Mouse (Mus musculus): Measurements from ENCODE around the gene Adar. TPM values are rescaled to one million over a fixed set of nuclear protein-coding genes. Genes with fewer than 3 reads are reported as not detected.

Adar gene
- polyA plus RNA-seq, 1 experiment, result 6.2 TPM

DNA sequence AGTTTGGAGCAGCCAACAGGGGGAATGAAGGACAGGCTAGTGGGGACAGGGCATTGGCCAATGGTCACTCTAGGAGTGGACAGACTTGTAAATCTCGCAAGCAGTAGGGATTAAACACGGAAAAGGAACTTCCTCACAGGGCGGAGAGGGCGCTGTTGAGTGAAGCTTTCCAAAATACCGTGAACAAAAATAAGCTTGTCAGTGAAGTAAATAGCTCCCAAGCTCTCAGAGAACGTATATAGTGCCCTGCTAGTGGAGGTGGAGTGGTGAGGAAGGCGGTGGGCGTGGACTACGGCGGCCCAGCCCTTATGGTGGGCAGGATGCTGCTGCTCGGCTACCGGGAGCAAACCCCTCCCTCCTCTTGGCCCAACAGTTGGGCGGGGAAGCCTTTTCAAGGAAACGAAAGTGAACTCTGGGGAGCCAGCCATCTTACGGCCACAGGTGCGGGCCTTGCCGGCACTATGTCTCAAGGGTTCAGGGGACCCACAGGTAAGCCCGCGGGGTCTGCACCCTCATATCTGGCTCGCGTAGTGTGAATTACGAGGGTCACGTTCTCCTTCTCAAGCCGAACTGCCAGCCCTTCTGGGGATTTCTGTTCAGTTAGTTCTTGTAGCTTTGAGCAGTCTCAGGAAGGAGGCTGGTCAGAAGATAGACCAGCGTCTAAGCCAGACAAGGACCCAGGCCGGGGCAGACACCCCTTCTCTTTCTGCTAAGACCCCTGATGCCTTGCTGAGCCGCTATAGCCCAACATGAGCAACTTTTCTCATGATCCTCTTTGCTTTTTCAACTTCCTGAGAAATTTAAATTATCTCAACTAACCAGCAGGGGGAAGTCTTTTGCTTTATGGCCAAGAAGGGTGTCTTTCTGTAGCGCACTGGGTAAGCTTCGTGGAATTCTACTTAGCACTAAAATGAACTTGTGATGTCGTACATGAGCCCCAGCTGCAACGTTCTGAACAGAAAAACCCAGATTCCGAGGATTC is 15.8 kb downstream of the Adar start:
- Histone ChIP-seq H3K36me3 (ENCODE audit: control insufficient read depth, insufficient read depth, low read length) (no peaks in the 10 kb centered on the region), H3K4me3 (ENCODE audit: control insufficient read depth, low read depth, low read length) (peak overlapping the region; percentile 91), H3K27me3 (ENCODE audit: control insufficient read depth, insufficient read depth, low read length) (no peaks in the 10 kb centered on the region), H3K4me1 (ENCODE audit: control insufficient read depth, insufficient read depth, low read length) (peaks cover 10% of the 10 kb centered on the region), H3K27ac (ENCODE audit: control insufficient read depth, insufficient read depth, low read depth, low read length) (peak overlapping the region; percentile 71)
- TF ChIP-seq POLR2A (IDR thresholded peaks at IDR 0.05; ENCODE audit: control insufficient read depth, low read depth, low read length) (peak; percentile 30; the same call in 1 of the 2 replicates), CTCF (IDR thresholded peaks at IDR 0.05; ENCODE audit: control insufficient read depth, insufficient read depth, insufficient replicate concordance, low read depth, low read length) (no peak)

DNA sequence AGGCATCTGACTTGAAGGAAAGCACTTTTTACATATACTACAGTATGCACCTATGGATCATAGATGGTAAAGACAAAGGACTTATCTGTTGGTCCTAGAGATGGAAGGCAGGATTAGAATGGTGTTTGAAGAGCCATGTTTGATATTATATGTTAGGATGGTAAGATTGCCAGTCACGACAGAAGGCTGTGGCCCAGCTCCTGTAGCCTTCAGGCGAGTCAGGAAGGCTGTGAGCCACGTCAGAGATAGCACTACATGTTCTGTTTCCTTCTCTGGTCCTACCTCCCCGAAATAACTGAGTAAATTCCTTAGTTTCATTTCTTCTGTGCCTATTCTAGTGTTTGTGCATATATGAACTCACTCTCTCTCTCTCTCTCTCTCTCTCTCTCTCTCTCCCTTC is 17.3 kb downstream of the Adar start:
- no peak for TF ChIP-seq POLR2A (IDR thresholded peaks at IDR 0.05; ENCODE audit: control insufficient read depth, low read depth, low read length)
- TF ChIP-seq CTCF (IDR thresholded peaks at IDR 0.05; ENCODE audit: control insufficient read depth, insufficient read depth, insufficient replicate concordance, low read depth, low read length), result no peak
- Histone ChIP-seq H3K4me1 (ENCODE audit: control insufficient read depth, insufficient read depth, low read length) (peaks cover 10% of the 10 kb centered on the region), H3K27me3 (ENCODE audit: control insufficient read depth, insufficient read depth, low read length) (no peaks in the 10 kb centered on the region), H3K27ac (ENCODE audit: control insufficient read depth, insufficient read depth, low read depth, low read length) (no peak overlapping the region), H3K4me3 (ENCODE audit: control insufficient read depth, low read depth, low read length) (no peak overlapping the region), H3K36me3 (ENCODE audit: control insufficient read depth, insufficient read depth, low read length) (no peaks in the 10 kb centered on the region)

- TF ChIP-seq POLR2A (IDR thresholded peaks at IDR 0.05; ENCODE audit: control insufficient read depth, low read depth, low read length) (no peak), CTCF (IDR thresholded peaks at IDR 0.05; ENCODE audit: control insufficient read depth, insufficient read depth, insufficient replicate concordance, low read depth, low read length) (no peak)
- no peaks in the 10 kb centered on the region; the same call in none of the 2 replicates for H3K36me3 ChIP-seq (ENCODE audit: control insufficient read depth, insufficient read depth, low read length)
- no peak overlapping the region for H3K27ac ChIP-seq (ENCODE audit: control insufficient read depth, insufficient read depth, low read depth, low read length)
- no peak overlapping the region for H3K4me3 ChIP-seq (ENCODE audit: control insufficient read depth, low read depth, low read length)
- H3K4me1 ChIP-seq (ENCODE audit: control insufficient read depth, insufficient read depth, low read length), result no peaks in the 10 kb centered on the region
- no peaks in the 10 kb centered on the region for H3K27me3 ChIP-seq (ENCODE audit: control insufficient read depth, insufficient read depth, low read length)
Measured at GRCm38 (mm10) chr3:89738509-89738908, 23.7 kb downstream of the Adar start.

GRCm38 (mm10) chr3:89752307-89752706 is 37.5 kb downstream of the Adar start:
- no peaks in the 10 kb centered on the region for H3K27me3 ChIP-seq (ENCODE audit: control insufficient read depth, insufficient read depth, low read length)
- peaks cover 3% of the 10 kb centered on the region; the same call in 1 of the 2 replicates for H3K4me1 ChIP-seq (ENCODE audit: control insufficient read depth, insufficient read depth, low read length)
- H3K36me3 ChIP-seq (ENCODE audit: control insufficient read depth, insufficient read depth, low read length), result no peaks in the 10 kb centered on the region
- H3K4me3 ChIP-seq (ENCODE audit: control insufficient read depth, low read depth, low read length), result no peak overlapping the region
- H3K27ac ChIP-seq (ENCODE audit: control insufficient read depth, insufficient read depth, low read depth, low read length), result no peak overlapping the region; the same call in 1 of the 2 replicates
- TF ChIP-seq CTCF (IDR thresholded peaks at IDR 0.05; ENCODE audit: control insufficient read depth, insufficient read depth, insufficient replicate concordance, low read depth, low read length) (no peak), POLR2A (IDR thresholded peaks at IDR 0.05; ENCODE audit: control insufficient read depth, low read depth, low read length) (no peak)

- TF ChIP-seq CTCF (IDR thresholded peaks at IDR 0.05; ENCODE audit: control insufficient read depth, insufficient read depth, insufficient replicate concordance, low read depth, low read length) (no peak), POLR2A (IDR thresholded peaks at IDR 0.05; ENCODE audit: control insufficient read depth, low read depth, low read length) (no peak)
- H3K36me3 ChIP-seq (ENCODE audit: control insufficient read depth, insufficient read depth, low read length), result no peaks in the 10 kb centered on the region
- H3K27me3 ChIP-seq (ENCODE audit: control insufficient read depth, insufficient read depth, low read length), result no peaks in the 10 kb centered on the region
- H3K4me1 ChIP-seq (ENCODE audit: control insufficient read depth, insufficient read depth, low read length), result peaks cover 3% of the 10 kb centered on the region; the same call in 1 of the 2 replicates
- no peak overlapping the region for H3K27ac ChIP-seq (ENCODE audit: control insufficient read depth, insufficient read depth, low read depth, low read length)
- no peak overlapping the region for H3K4me3 ChIP-seq (ENCODE audit: control insufficient read depth, low read depth, low read length)
Measured at GRCm38 (mm10) chr3:89755283-89755682, 40.5 kb downstream of the Adar start.

GRCm38 (mm10) chr3:89757851-89758250 is 43.0 kb downstream of the Adar start:
- H3K27ac ChIP-seq (ENCODE audit: control insufficient read depth, insufficient read depth, low read depth, low read length), result no peak overlapping the region
- no peak overlapping the region for H3K4me3 ChIP-seq (ENCODE audit: control insufficient read depth, low read depth, low read length)
- TF ChIP-seq CTCF (IDR thresholded peaks at IDR 0.05; ENCODE audit: control insufficient read depth, insufficient read depth, insufficient replicate concordance, low read depth, low read length) (no peak), POLR2A (IDR thresholded peaks at IDR 0.05; ENCODE audit: control insufficient read depth, low read depth, low read length) (no peak)

DNA sequence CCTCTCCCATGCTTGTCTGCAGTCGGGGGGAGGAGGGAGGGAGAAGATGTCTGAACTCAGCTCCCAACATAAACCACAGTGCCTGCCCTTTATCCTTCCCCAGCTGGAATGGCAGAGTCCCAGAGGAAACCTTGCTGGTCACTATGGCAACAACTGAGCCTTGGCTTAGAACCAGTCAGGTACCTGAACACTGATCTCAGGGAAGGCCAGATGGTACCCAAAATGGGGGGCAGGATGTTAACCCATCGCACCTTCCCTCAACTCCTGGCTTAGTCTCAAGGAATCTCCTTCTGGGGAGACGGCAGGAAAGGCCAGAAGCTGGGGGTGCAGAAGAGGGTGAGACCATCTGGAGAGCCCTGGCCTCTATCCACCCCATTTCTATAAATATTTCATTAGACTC is 45.0 kb downstream of the Adar start:
- Histone ChIP-seq H3K27ac (ENCODE audit: control insufficient read depth, insufficient read depth, low read depth, low read length) (no peak overlapping the region), H3K4me3 (ENCODE audit: control insufficient read depth, low read depth, low read length) (no peak overlapping the region), H3K27me3 (ENCODE audit: control insufficient read depth, insufficient read depth, low read length) (no peaks in the 10 kb centered on the region), H3K36me3 (ENCODE audit: control insufficient read depth, insufficient read depth, low read length) (no peaks in the 10 kb centered on the region), H3K4me1 (ENCODE audit: control insufficient read depth, insufficient read depth, low read length) (peaks cover 11% of the 10 kb centered on the region)
- TF ChIP-seq CTCF (IDR thresholded peaks at IDR 0.05; ENCODE audit: control insufficient read depth, insufficient read depth, insufficient replicate concordance, low read depth, low read length) (no peak), POLR2A (IDR thresholded peaks at IDR 0.05; ENCODE audit: control insufficient read depth, low read depth, low read length) (no peak)

More at GRCm38 (mm10) chr3:89757851-89758250, 43.0 kb downstream of the Adar start:
- no peaks in the 10 kb centered on the region for H3K27me3 ChIP-seq (ENCODE audit: control insufficient read depth, insufficient read depth, low read length)
- H3K36me3 ChIP-seq (ENCODE audit: control insufficient read depth, insufficient read depth, low read length), result no peaks in the 10 kb centered on the region
- peaks cover 3% of the 10 kb centered on the region; the same call in 1 of the 2 replicates for H3K4me1 ChIP-seq (ENCODE audit: control insufficient read depth, insufficient read depth, low read length)

All from testis, adult 2 months (tissue).